In the genomic region with DNA sequence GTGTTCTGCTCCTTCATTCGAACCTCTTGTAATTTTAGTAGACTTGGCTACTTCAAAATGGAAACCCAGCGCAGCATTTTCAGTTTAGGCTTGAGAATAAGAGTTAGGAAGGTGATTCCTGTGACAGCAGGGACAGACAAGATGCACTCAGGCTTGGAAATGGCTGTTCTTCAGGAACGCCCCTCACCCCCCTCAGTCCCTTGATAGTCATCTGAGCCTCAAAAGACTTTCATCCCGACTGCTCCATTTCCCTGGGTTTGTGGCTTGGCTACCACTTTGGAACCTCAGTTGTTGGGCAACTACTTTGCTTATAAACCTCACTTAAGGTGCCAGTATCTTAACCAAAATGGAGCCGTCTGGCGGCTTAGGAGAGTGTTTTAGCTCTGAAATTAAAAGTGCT, we compare ENCODE assay signal across 34 mouse cellular contexts. TPM values are rescaled to one million over a fixed set of nuclear protein-coding genes. Genes with fewer than 3 reads are reported as not detected.
DNase-seq lines count a peak whose midpoint lies in the region; ATAC-seq and TF ChIP-seq lines count a peak whose summit lies in the region.
"Had no signal": no experiment of that assay in that cellular context is flagged by ENCODE, and none has a peak within 500 bp of the region (broad histone marks: within the 10 kb centered on the region; RNA-seq: fewer than 3 reads in every experiment).

No protein-coding gene starts in this region.

- no peak for TF ChIP-seq CTCF in forebrain, postnatal 0 days (IDR thresholded peaks at IDR 0.05; ENCODE audit: low read depth)
- TF ChIP-seq CTCF in lung, adult 2 months (IDR thresholded peaks at IDR 0.05; ENCODE audit: insufficient read depth, low read length), result no peak

- TF ChIP-seq POLR2A in lung, adult 2 months (IDR thresholded peaks at IDR 0.05; ENCODE audit: borderline replicate concordance, extremely low read depth, low read depth, low read length), result no peak

- H3K4me2 ChIP-seq in forebrain, embryonic 12.5 days, result peak overlapping the region; percentile 1; the same call in 1 of the 2 replicates
- no peak overlapping the region for H3K4me2 ChIP-seq in forebrain, postnatal 0 days (ENCODE audit: low read depth)
- H3K4me2 ChIP-seq in midbrain, embryonic 14.5 days (ENCODE audit: low read length), result no peak overlapping the region
- 0 out of 2 replicates have a peak overlapping the region, but pooled peaks have one; percentile 4 for H3K4me2 ChIP-seq in neural tube, embryonic 13.5 days
- H3K4me2 ChIP-seq: heart, embryonic 11.5 days; limb, embryonic 15.5 days; liver, embryonic 13.5 days; lung, embryonic 14.5 days had no signal

- peaks cover 78% of the 10 kb centered on the region for H3K27me3 ChIP-seq in forebrain, embryonic 12.5 days
- H3K27me3 ChIP-seq in forebrain, postnatal 0 days (ENCODE audit: insufficient read depth, low read length), result peaks cover 76% of the 10 kb centered on the region
- peaks cover 100% of the 10 kb centered on the region for H3K27me3 ChIP-seq in midbrain, embryonic 10.5 days (ENCODE audit: low read depth, poor library complexity, severe bottlenecking)
- peaks cover 86% of the 10 kb centered on the region for H3K27me3 ChIP-seq in midbrain, embryonic 14.5 days (ENCODE audit: control insufficient read depth, insufficient read depth, low read length)
- peaks cover 90% of the 10 kb centered on the region for H3K27me3 ChIP-seq in neural tube, embryonic 13.5 days
- H3K27me3 ChIP-seq: Patski had no signal

- peak overlapping the region; percentile 30 for H3K4me3 ChIP-seq in forebrain, embryonic 12.5 days (replicated peaks)
- no peak overlapping the region for H3K4me3 ChIP-seq in forebrain, postnatal 0 days (ENCODE audit: low read depth, low read length)
- H3K4me3 ChIP-seq in midbrain, embryonic 10.5 days, result peak overlapping the region; percentile 44; the same call in 1 of the 2 replicates
- no peak overlapping the region for H3K4me3 ChIP-seq in midbrain, embryonic 14.5 days (replicated peaks; ENCODE audit: low read depth, low read length)
- H3K4me3 ChIP-seq in neural tube, embryonic 13.5 days, result no peak overlapping the region
- H3K4me3 ChIP-seq in lung, adult 2 months (replicated peaks; ENCODE audit: extremely low read depth, low read depth, low read length), result no peak overlapping the region
- H3K4me3 ChIP-seq: erythroblast, embryonic 14.5 days; limb, embryonic 15.5 days; liver, embryonic 13.5 days; myocyte had no signal

- H3K9ac ChIP-seq in forebrain, embryonic 12.5 days, result no peak overlapping the region
- H3K9ac ChIP-seq in forebrain, postnatal 0 days, result no peak overlapping the region
- no peak overlapping the region for H3K9ac ChIP-seq in midbrain, embryonic 14.5 days (replicated peaks; ENCODE audit: low read length)
- H3K9ac ChIP-seq in neural tube, embryonic 13.5 days, result no peak overlapping the region
- H3K9ac ChIP-seq: limb, embryonic 15.5 days; liver, embryonic 13.5 days; lung, embryonic 14.5 days had no signal

- no peak for DNase-seq in forebrain, postnatal 0 days
- DNase-seq in midbrain, embryonic 10.5 days (ENCODE audit: low spot score), result peak; percentile 38
- no peak for DNase-seq in midbrain, embryonic 14.5 days
- peak; percentile 16 for DNase-seq in retina, embryonic 14.5 days (ENCODE audit: low spot score)
- DNase-seq in retina, postnatal 1 day, result no peak
- DNase-seq in lung, adult 2 months, result no peak
- DNase-seq: adrenal gland, postnatal 10 days; cerebellum, adult 9-10 months; embryo, embryonic 11 days; heart, postnatal 36 days; kidney, adult 8-10 months; kidney, postnatal 4 days; liver, embryonic 13.5 days; lung, embryonic 14.5 days; lung, postnatal 14 days; thymus, postnatal 4 days had no signal

- WGBS in forebrain, embryonic 12.5 days, result 3% methylated on average over 6 of the region's 6 CpGs
- 6% methylated on average over 6 of the region's 6 CpGs for WGBS in forebrain, postnatal 0 days
- WGBS in midbrain, embryonic 10.5 days, result 4% methylated on average over 6 of the region's 6 CpGs
- 5% methylated on average over 6 of the region's 6 CpGs for WGBS in midbrain, embryonic 14.5 days
- WGBS in neural tube, embryonic 13.5 days, result 8% methylated on average over 6 of the region's 6 CpGs
- 10% methylated on average over 6 of the region's 6 CpGs for WGBS in lung, adult 2 months

- H3K36me3 ChIP-seq in forebrain, embryonic 12.5 days (replicated peaks), result no peaks in the 10 kb centered on the region
- H3K36me3 ChIP-seq in forebrain, postnatal 0 days (ENCODE audit: insufficient read depth), result no peaks in the 10 kb centered on the region
- no peaks in the 10 kb centered on the region for H3K36me3 ChIP-seq in midbrain, embryonic 10.5 days
- no peaks in the 10 kb centered on the region for H3K36me3 ChIP-seq in midbrain, embryonic 14.5 days (ENCODE audit: control insufficient read depth, insufficient read depth, low read length)
- H3K36me3 ChIP-seq in neural tube, embryonic 13.5 days, result no peaks in the 10 kb centered on the region
- H3K36me3 ChIP-seq: limb, embryonic 15.5 days; liver, embryonic 13.5 days had no signal

- no peak overlapping the region for H3K27ac ChIP-seq in forebrain, embryonic 12.5 days
- H3K27ac ChIP-seq in forebrain, postnatal 0 days (ENCODE audit: low read depth, low read length), result no peak overlapping the region
- no peak overlapping the region for H3K27ac ChIP-seq in midbrain, embryonic 10.5 days (replicated peaks)
- H3K27ac ChIP-seq in midbrain, embryonic 14.5 days (replicated peaks; ENCODE audit: low read depth, low read length), result no peak overlapping the region
- H3K27ac ChIP-seq in neural tube, embryonic 13.5 days (replicated peaks), result no peak overlapping the region
- H3K27ac ChIP-seq: kidney, postnatal 0 days; limb, embryonic 15.5 days; liver, embryonic 13.5 days had no signal

- no peak for ATAC-seq in forebrain, embryonic 12.5 days (ENCODE audit: low FRiP score)
- ATAC-seq in forebrain, postnatal 0 days, result no peak
- no peak for ATAC-seq in midbrain, embryonic 14.5 days (ENCODE audit: low FRiP score, low TSS enrichment)
- no peak for ATAC-seq in neural tube, embryonic 13.5 days (ENCODE audit: low read depth)
- ATAC-seq: forebrain, embryonic 14.5 days; intestine, embryonic 16.5 days; Patski had no signal

- H3K4me1 ChIP-seq in forebrain, embryonic 12.5 days, result peaks cover 26% of the 10 kb centered on the region
- no peaks in the 10 kb centered on the region for H3K4me1 ChIP-seq in forebrain, postnatal 0 days (ENCODE audit: insufficient read depth)
- peaks cover 45% of the 10 kb centered on the region for H3K4me1 ChIP-seq in midbrain, embryonic 10.5 days
- H3K4me1 ChIP-seq in midbrain, embryonic 14.5 days (ENCODE audit: control insufficient read depth, insufficient read depth, low read length), result peaks cover 5% of the 10 kb centered on the region; the same call in 1 of the 2 replicates
- H3K4me1 ChIP-seq in neural tube, embryonic 13.5 days (replicated peaks), result peaks cover 21% of the 10 kb centered on the region
- no peaks in the 10 kb centered on the region for H3K4me1 ChIP-seq in lung, adult 2 months (ENCODE audit: control insufficient read depth, insufficient read depth, low read length)
- H3K4me1 ChIP-seq: liver, embryonic 13.5 days had no signal

- no peaks in the 10 kb centered on the region for H3K9me3 ChIP-seq in forebrain, embryonic 12.5 days
- H3K9me3 ChIP-seq in forebrain, postnatal 0 days (ENCODE audit: low read length), result no peaks in the 10 kb centered on the region
- no peaks in the 10 kb centered on the region for H3K9me3 ChIP-seq in midbrain, embryonic 10.5 days (replicated peaks)
- H3K9me3 ChIP-seq in midbrain, embryonic 14.5 days (ENCODE audit: control insufficient read depth, low read length), result no peaks in the 10 kb centered on the region
- H3K9me3 ChIP-seq in neural tube, embryonic 13.5 days, result no peaks in the 10 kb centered on the region
- H3K9me3 ChIP-seq: limb, embryonic 15.5 days; liver, embryonic 13.5 days had no signal

RNA-seq across cellular contexts. Expression of gene Olig3, which starts 2.2 kb away (rescaled TPM):
- 34.1 and 34.3 TPM in 2 replicates for polyA plus RNA-seq in forebrain, embryonic 12.5 days (2016; fragmentation: Nextera tagmentation; extraction: Ambion mirVana)
- total RNA-seq in forebrain, postnatal 0 days (2014; rRNA removed), result 0.08 TPM in 1 of 2 replicates, not detected in the other
- 0.06 and 0.65 TPM in 2 replicates for polyA plus RNA-seq in forebrain, postnatal 0 days (2015; fragmentation: Nextera tagmentation; extraction: Ambion mirVana)
- 14.3 and 23.1 TPM in 2 replicates for polyA plus RNA-seq in midbrain, embryonic 10.5 days (2016; fragmentation: Nextera tagmentation; extraction: Ambion mirVana)
- 1.7 and 2.0 TPM in 2 replicates for polyA plus RNA-seq in midbrain, embryonic 14.5 days (2014; fragmentation: Nextera tagmentation; extraction: Ambion mirVana)
- polyA plus RNA-seq in neural tube, embryonic 13.5 days (2015; fragmentation: Nextera tagmentation; extraction: Ambion mirVana), result 21.5 and 26.3 TPM in 2 replicates
- 0.32 and 0.49 TPM in 2 replicates for polyA plus RNA-seq in lung, adult 2 months (2012; rRNA removed)
- total RNA-seq: adrenal gland, postnatal 10 days; gastrocnemius, adult 8-10 months; heart, postnatal 36 days; layer of hippocampus, adult 8-10 months; layer of hippocampus, postnatal 25 days; left cerebral cortex, adult 8-10 months; left cerebral cortex, postnatal 36 days; MEL had no signal
- polyA plus RNA-seq: erythroblast, embryonic 14.5 days; gonadal fat pad, adult 2 months; heart, embryonic 16.5 days; intestine, embryonic 16.5 days; kidney, postnatal 0 days; limb, embryonic 15.5 days; liver, embryonic 13.5 days; lung, embryonic 14.5 days; myocyte had no signal

Comparison
In these comparisons a context has a peak if more than half of its experiments do, and no peak if none do; other contexts are left out.
1. H3K4me2 ChIP-seq: peak in forebrain, embryonic 12.5 days (single experiment) and neural tube, embryonic 13.5 days (single experiment); none in forebrain, postnatal 0 days (single experiment) and midbrain, embryonic 14.5 days (single experiment).
2. H3K4me3 ChIP-seq: peak in forebrain, embryonic 12.5 days (single experiment) and midbrain, embryonic 10.5 days (single experiment); none in forebrain, postnatal 0 days (single experiment), midbrain, embryonic 14.5 days (single experiment), neural tube, embryonic 13.5 days (single experiment) and lung, adult 2 months (single experiment).
3. DNase-seq: peak in midbrain, embryonic 10.5 days (single experiment) and retina, embryonic 14.5 days (single experiment); none in forebrain, postnatal 0 days (single experiment), midbrain, embryonic 14.5 days (single experiment), retina, postnatal 1 day (single experiment) and lung, adult 2 months (single experiment).